Mouse (Mus musculus) midbrain, embryonic 15.5 days (tissue): ENCODE measurements around the gene Zpld1. TPM values are rescaled to one million over a fixed set of nuclear protein-coding genes. Genes with fewer than 3 reads are reported as not detected.

Experiments
- ATAC-seq: fragments of 200-750 bp; cut with Nextera tagmentation; replicated peaks from 2 replicates; pipeline ENCODE4 v1.8.0; 2017; ENCODE audit warnings: moderate TSS enrichment
- H3K27ac ChIP-seq: fragments of 300-500 bp; sonication (generic); 2 replicates; pipeline ENCODE4 v1.5.1; 2015; ENCODE audit warnings: mild to moderate bottlenecking, inconsistent platforms
- H3K27me3 ChIP-seq: fragments of 300-500 bp; sonication (generic); replicated peaks from 2 replicates; pipeline ENCODE4 v1.6.1; 2015; ENCODE audit warnings: inconsistent platforms
- H3K36me3 ChIP-seq: fragments of 300-500 bp; sonication (generic); replicated peaks from 2 replicates; pipeline ENCODE4 v1.6.1; 2015; ENCODE audit warnings: inconsistent platforms
- H3K4me1 ChIP-seq: fragments of 300-500 bp; sonication (generic); 2 replicates; pipeline ENCODE4 v1.6.1; 2015; ENCODE audit warnings: inconsistent platforms
- H3K4me2 ChIP-seq: fragments of 300-500 bp; sonication (generic); 2 replicates; pipeline ENCODE4 v1.6.1; 2015; ENCODE audit warnings: inconsistent platforms, mild to moderate bottlenecking, moderate library complexity
- H3K4me3 ChIP-seq: fragments of 300-500 bp; sonication (generic); 2 replicates; pipeline ENCODE4 v1.5.1; 2015; ENCODE audit warnings: mild to moderate bottlenecking, inconsistent platforms
- H3K9ac ChIP-seq: fragments of 300-500 bp; sonication (generic); 2 replicates; pipeline ENCODE4 v1.6.1; 2015; ENCODE audit warnings: mild to moderate bottlenecking, inconsistent platforms
- H3K9me3 ChIP-seq: fragments of 300-500 bp; sonication (generic); 2 replicates; pipeline ENCODE4 v1.6.1; 2016; ENCODE audit warnings: inconsistent platforms
- WGBS: fragments of 180-500 bp; shearing (Covaris S2); methylation state at CpG from one replicate; pipeline ENCODE4 v1.1.7; 2015; ENCODE audit warnings: mixed read lengths; 5-methylcytosine and 5-hydroxymethylcytosine counted together
- polyA plus RNA-seq: library from polyadenylated mRNA; unstranded; fragments of >200 nt; fragmentation: Nextera tagmentation; extraction: Ambion mirVana; gene quantifications from 2 replicates; pipeline ENCODE4 v1.2.1, GENCODE M21; 2015

Zpld1 gene
- polyA plus RNA-seq, result 0.32 and 0.37 TPM in 2 replicates

GRCm38 (mm10) chr16:55297886-55298285 lies at the start of gene Zpld1:
TSS of gene Zpld1 (minus strand) at chr16:55297986.
- Histone ChIP-seq H3K4me3 (no peak within 1 kb of the TSS), H3K27me3 (no peaks in the 10 kb centered on the region), H3K4me2 (no peak within 1 kb of the TSS), H3K36me3 (no peaks in the 10 kb centered on the region), H3K9ac (no peak within 1 kb of the TSS), H3K9me3 (no peaks in the 10 kb centered on the region), H3K27ac (no peak within 1 kb of the TSS), H3K4me1 (no peaks in the 10 kb centered on the region)
- 94% methylated on average over 2 of the region's 2 CpGs for WGBS
- ATAC-seq, result no peak

- no peak overlapping the region for H3K4me3 ChIP-seq
- no peak for ATAC-seq
- H3K27ac ChIP-seq, result no peak overlapping the region
- no peaks in the 10 kb centered on the region for H3K36me3 ChIP-seq
- no peak overlapping the region for H3K9ac ChIP-seq
- H3K4me1 ChIP-seq, result no peaks in the 10 kb centered on the region
- no peaks in the 10 kb centered on the region for H3K27me3 ChIP-seq
- no peak overlapping the region for H3K4me2 ChIP-seq
- no peaks in the 10 kb centered on the region for H3K9me3 ChIP-seq
- 83% methylated on average over 3 of the region's 3 CpGs for WGBS
Measured at GRCm38 (mm10) chr16:55345644-55346043, 47.9 kb upstream of the Zpld1 start.

DNA sequence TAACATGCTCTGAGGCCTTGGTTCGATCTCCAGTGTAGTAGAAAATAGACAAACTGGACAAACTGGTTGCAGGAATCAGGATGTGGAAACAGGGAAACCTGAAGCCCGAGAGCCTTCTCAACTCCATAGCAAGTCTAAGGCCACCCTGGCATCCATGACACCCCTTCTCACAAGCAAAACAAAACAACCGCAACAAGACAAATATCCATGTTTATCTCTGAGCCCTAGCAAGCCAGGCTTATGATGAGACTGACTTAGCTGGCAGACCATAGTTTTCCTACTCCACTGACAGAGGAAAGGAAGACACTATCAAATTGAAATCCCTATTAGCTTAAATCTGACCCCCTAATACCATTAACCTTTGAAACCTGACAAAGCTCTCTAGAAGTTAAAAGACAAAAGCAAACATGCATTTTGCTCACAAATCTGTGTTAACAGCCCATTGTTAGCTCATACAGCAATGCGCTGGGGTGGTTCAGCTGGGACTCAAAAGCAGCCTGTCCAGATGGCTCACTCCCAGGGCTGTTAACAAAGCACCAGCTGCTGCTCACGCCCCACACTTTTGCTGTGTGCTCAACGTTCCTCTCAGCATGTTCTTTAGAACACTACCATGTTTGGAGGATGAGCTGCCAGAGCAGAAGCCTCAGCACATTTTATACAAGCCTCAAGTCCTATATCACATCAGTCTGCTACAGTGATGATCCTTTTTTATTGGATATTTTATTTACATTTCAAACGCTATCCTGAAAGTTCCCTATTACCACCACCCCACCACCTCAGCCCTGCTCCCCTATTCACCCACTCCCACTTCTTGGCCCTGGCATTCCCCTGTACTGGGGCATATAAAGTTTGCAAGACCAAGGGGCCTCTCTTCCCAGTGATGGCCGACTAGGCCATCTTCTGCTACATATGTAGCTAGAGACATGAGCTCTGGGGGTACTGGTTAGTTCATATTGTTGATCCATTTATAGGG lies 24.0 kb upstream of the Zpld1 start:
- Histone ChIP-seq H3K9me3 (no peaks in the 10 kb centered on the region), H3K4me1 (no peaks in the 10 kb centered on the region), H3K9ac (no peak overlapping the region), H3K27me3 (no peaks in the 10 kb centered on the region), H3K4me2 (no peak overlapping the region), H3K36me3 (no peaks in the 10 kb centered on the region), H3K4me3 (no peak overlapping the region), H3K27ac (no peak overlapping the region)
- 46% methylated on average over 8 of the region's 8 CpGs for WGBS
- ATAC-seq, result peak; percentile 95

DNA sequence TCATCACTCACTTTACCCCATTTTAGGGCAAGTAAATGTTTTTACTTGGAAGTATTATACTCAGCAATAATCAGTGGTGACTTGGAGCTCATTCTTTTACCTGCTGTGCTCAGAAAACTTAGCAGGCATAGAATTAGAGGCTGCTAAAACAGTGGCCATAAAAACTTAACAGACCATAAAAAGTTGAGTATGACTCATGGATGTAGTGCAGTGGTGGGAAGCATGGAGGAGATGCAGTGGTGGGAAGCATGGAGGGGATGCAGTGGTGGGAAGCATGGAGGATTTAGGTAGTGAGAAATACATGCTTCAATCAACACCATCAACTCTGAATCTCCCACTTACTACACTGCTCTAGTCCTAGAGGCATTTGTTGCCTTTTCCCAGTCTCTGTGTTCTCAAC lies 19.2 kb upstream of the Zpld1 start:
- no peak for ATAC-seq
- no peaks in the 10 kb centered on the region for H3K36me3 ChIP-seq
- no peak overlapping the region for H3K9ac ChIP-seq
- H3K9me3 ChIP-seq, result no peaks in the 10 kb centered on the region
- H3K4me3 ChIP-seq, result no peak overlapping the region
- H3K27me3 ChIP-seq, result no peaks in the 10 kb centered on the region
- no peak overlapping the region for H3K27ac ChIP-seq
- H3K4me2 ChIP-seq, result no peak overlapping the region
- H3K4me1 ChIP-seq, result no peaks in the 10 kb centered on the region

GRCm38 (mm10) chr16:55312106-55312505 lies 14.3 kb upstream of the Zpld1 start:
- WGBS, result 88% methylated on average over 3 of the region's 3 CpGs
- H3K4me2 ChIP-seq, result no peak overlapping the region
- H3K27me3 ChIP-seq, result no peaks in the 10 kb centered on the region
- no peak overlapping the region for H3K4me3 ChIP-seq
- no peaks in the 10 kb centered on the region for H3K36me3 ChIP-seq
- H3K9ac ChIP-seq, result no peak overlapping the region
- H3K9me3 ChIP-seq, result no peaks in the 10 kb centered on the region
- no peak for ATAC-seq
- H3K27ac ChIP-seq, result no peak overlapping the region
- H3K4me1 ChIP-seq, result no peaks in the 10 kb centered on the region

DNA sequence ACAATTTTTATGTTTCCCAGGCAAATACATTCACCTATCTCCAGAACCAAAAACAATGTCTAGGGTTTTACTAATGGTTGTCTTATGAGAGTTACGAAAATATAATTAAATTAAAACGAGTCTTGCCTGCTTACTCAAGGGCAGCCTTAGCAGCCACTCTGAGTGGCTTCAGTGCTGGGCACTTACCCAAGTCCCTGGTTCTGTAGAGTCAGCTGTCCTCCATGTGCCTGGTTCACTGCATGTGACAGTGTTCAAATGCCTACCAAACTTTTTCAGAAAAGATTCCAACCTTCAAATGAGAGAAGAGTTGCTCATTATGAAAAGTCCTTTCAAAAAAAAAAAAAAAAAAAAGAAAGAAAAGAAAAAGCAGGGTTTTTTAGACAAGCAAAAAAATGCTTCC lies 15.1 kb downstream of the Zpld1 start:
- no peaks in the 10 kb centered on the region for H3K9me3 ChIP-seq
- H3K36me3 ChIP-seq, result no peaks in the 10 kb centered on the region
- no peak overlapping the region for H3K4me2 ChIP-seq
- ATAC-seq, result no peak
- H3K4me3 ChIP-seq, result no peak overlapping the region
- no peaks in the 10 kb centered on the region for H3K4me1 ChIP-seq
- H3K27ac ChIP-seq, result no peak overlapping the region
- 84% methylated on average over 2 of the region's 2 CpGs for WGBS
- H3K9ac ChIP-seq, result no peak overlapping the region
- H3K27me3 ChIP-seq, result no peaks in the 10 kb centered on the region

- ATAC-seq, result no peak
- H3K4me1 ChIP-seq, result no peaks in the 10 kb centered on the region
- H3K4me3 ChIP-seq, result no peak overlapping the region
- no peaks in the 10 kb centered on the region for H3K9me3 ChIP-seq
- no peak overlapping the region for H3K27ac ChIP-seq
- H3K4me2 ChIP-seq, result no peak overlapping the region
- no peak overlapping the region for H3K9ac ChIP-seq
- WGBS, result 84% methylated on average over 3 of the region's 3 CpGs
- no peaks in the 10 kb centered on the region for H3K36me3 ChIP-seq
- no peaks in the 10 kb centered on the region for H3K27me3 ChIP-seq
Measured at GRCm38 (mm10) chr16:55277447-55277846, 20.3 kb downstream of the Zpld1 start.

- no peak overlapping the region for H3K4me2 ChIP-seq
- WGBS, result 8% methylated on average over 4 of the region's 4 CpGs
- H3K36me3 ChIP-seq, result no peaks in the 10 kb centered on the region
- no peak overlapping the region for H3K27ac ChIP-seq
- H3K4me1 ChIP-seq, result no peaks in the 10 kb centered on the region
- H3K9me3 ChIP-seq, result no peaks in the 10 kb centered on the region
- H3K4me3 ChIP-seq, result no peak overlapping the region
- no peak for ATAC-seq
- no peaks in the 10 kb centered on the region for H3K27me3 ChIP-seq
- no peak overlapping the region for H3K9ac ChIP-seq
Measured at GRCm38 (mm10) chr16:55265281-55265680, 32.5 kb downstream of the Zpld1 start.

- Histone ChIP-seq H3K9me3 (no peaks in the 10 kb centered on the region), H3K9ac (no peak overlapping the region), H3K27me3 (no peaks in the 10 kb centered on the region), H3K27ac (no peak overlapping the region), H3K4me3 (no peak overlapping the region), H3K36me3 (no peaks in the 10 kb centered on the region), H3K4me2 (no peak overlapping the region), H3K4me1 (no peaks in the 10 kb centered on the region)
- ATAC-seq, result no peak
- WGBS, result 71% methylated on average over 7 of the region's 7 CpGs
Measured at GRCm38 (mm10) chr16:55260862-55261574, 36.8 kb downstream of the Zpld1 start.

GRCm38 (mm10) chr16:55259719-55260118 lies 38.1 kb downstream of the Zpld1 start:
- Histone ChIP-seq H3K4me2 (no peak overlapping the region), H3K27me3 (no peaks in the 10 kb centered on the region), H3K9ac (no peak overlapping the region), H3K4me3 (no peak overlapping the region), H3K4me1 (no peaks in the 10 kb centered on the region), H3K27ac (no peak overlapping the region), H3K9me3 (no peaks in the 10 kb centered on the region), H3K36me3 (no peaks in the 10 kb centered on the region)
- 0 out of 2 replicates have a peak, but pooled peaks have one; percentile 48 for ATAC-seq
- 73% methylated on average over 6 of the region's 6 CpGs for WGBS

DNA sequence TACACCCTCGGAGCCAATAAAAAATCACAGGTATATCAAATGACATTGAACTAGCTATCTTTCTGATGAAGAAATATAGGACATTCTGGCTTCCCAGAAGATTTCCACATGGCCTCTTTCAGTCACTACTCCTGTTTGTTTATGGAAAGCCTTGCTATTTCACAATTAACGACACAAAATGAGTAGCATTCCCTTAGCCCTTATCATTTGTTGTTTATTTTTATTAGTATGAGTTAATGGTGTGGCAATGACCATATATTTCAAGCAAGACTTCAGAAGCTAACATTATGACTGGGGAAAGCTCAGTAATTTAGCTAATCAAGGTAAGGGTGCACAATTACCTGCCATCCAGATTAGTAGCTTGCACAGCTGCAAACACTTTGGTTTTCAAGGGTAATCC lies 56.8 kb downstream of the Zpld1 start:
- ATAC-seq, result no peak
- Histone ChIP-seq H3K27ac (no peak overlapping the region), H3K9ac (no peak overlapping the region), H3K9me3 (no peaks in the 10 kb centered on the region), H3K4me1 (no peaks in the 10 kb centered on the region), H3K27me3 (no peaks in the 10 kb centered on the region), H3K36me3 (no peaks in the 10 kb centered on the region), H3K4me2 (no peak overlapping the region), H3K4me3 (no peak overlapping the region)
- 88% methylated on average over 2 of the region's 2 CpGs for WGBS

- 100% methylated on average over 1 of the region's 1 CpGs for WGBS
- no peak overlapping the region for H3K4me2 ChIP-seq
- no peaks in the 10 kb centered on the region for H3K27me3 ChIP-seq
- H3K9me3 ChIP-seq, result no peaks in the 10 kb centered on the region
- H3K27ac ChIP-seq, result no peak overlapping the region
- no peak overlapping the region for H3K9ac ChIP-seq
- no peak overlapping the region for H3K4me3 ChIP-seq
- no peaks in the 10 kb centered on the region for H3K4me1 ChIP-seq
- H3K36me3 ChIP-seq, result no peaks in the 10 kb centered on the region
- ATAC-seq, result no peak
Measured at GRCm38 (mm10) chr16:55228995-55229622, 68.7 kb downstream of the Zpld1 start.
